Mouse (Mus musculus): Measurements from ENCODE around the gene Ccdc134.

DNA sequence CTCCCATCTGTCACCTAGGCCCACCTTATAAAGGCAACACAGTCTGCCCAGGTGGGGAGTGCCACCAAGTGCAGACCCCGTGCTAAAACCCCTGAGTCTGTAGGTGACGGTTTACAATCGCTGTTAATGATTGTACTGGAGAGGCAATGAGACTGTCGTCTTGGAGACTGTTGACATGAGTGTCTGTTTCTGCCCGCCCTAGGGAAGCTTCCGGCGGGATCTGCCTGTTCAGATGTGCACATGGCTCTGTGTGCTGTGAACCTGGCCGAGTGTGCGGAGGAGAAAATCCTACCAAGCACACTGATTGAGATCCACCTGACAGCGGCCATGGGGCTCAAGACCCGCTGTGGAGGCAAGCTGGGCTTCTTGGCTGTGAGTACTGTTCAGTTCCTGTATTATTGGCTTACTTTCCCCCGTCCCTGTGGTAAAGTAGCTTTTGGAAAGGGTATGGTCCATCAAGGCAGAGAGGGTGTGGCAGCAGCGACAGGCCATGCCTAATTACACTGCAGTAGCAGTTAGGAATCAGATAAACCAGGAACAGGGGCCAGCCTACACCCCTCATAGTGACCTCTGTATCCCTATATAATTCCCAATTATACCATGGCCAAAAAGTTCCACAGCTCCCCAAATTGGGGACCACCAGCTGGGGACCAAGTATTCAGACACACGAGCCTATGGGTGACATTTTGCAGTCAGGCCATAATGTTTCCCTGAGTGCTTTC lies 57.5 kb downstream of the Ccdc134 start:
- TF ChIP-seq POLR2A (IDR thresholded peaks at IDR 0.05; ENCODE audit: borderline replicate concordance, low read depth, low read length) = no peak
- TF ChIP-seq CTCF (IDR thresholded peaks at IDR 0.05; ENCODE audit: low read depth, low read length) = no peak

Data from bone marrow macrophage, adult 2 months (primary cell).